Mouse (Mus musculus): ENCODE data around the gene Prkg2. TPM values are rescaled to one million over a fixed set of nuclear protein-coding genes. Genes with fewer than 3 reads are reported as not detected.

The Prkg2 gene
- polyA plus RNA-seq, 1 experiment from 2014 or later: 4.1 TPM

DNA sequence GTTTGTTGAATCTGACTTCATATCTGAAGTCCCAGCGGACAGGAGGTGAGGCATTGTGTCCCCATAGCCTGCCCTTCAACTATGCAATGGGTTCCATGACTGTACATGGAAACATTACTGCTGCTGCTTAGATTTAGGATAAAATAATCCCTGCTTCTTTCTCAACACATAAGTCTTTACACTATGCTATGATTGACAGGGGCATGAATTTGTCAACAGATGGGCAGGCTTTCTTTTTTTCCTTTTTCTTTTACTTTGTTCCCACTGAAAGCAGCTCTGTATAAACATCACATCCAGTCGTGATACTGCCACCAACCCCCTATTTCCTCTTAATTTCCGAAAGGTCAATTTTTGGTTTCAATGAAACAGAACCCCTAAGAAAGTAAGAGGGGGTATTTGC is 50.0 kb downstream of the Prkg2 start:
- DNase-seq (ENCODE audit: low spot score) (no peak), ATAC-seq (replicated peaks; ENCODE audit: low FRiP score) (no peak)
- no peak overlapping the region for H3K9ac ChIP-seq (ENCODE audit: low read length)
- H3K4me3 ChIP-seq (ENCODE audit: low read depth, low read length): no peak overlapping the region
- H3K27me3 ChIP-seq (ENCODE audit: control insufficient read depth, insufficient read depth, low read length): no peaks in the 10 kb centered on the region
- H3K9me3 ChIP-seq (ENCODE audit: control insufficient read depth, low read length): no peaks in the 10 kb centered on the region
- WGBS: 40% methylated on average over 3 of the region's 3 CpGs
- peaks cover 8% of the 10 kb centered on the region; the same call in 1 of the 2 replicates for H3K4me1 ChIP-seq (replicated peaks; ENCODE audit: control insufficient read depth, insufficient read depth, low read length)
- H3K36me3 ChIP-seq (ENCODE audit: control insufficient read depth, insufficient read depth, low read length): no peaks in the 10 kb centered on the region
- peak overlapping the region; percentile 66 for H3K27ac ChIP-seq (ENCODE audit: low read depth, low read length)
- H3K4me2 ChIP-seq (ENCODE audit: low read depth, low read length, severe bottlenecking): no peak overlapping the region

GRCm38 (mm10) chr5:98986459-98986858 is 50.7 kb downstream of the Prkg2 start:
- Histone ChIP-seq H3K4me3 (ENCODE audit: low read depth, low read length) (no peak overlapping the region), H3K9me3 (ENCODE audit: control insufficient read depth, low read length) (no peaks in the 10 kb centered on the region), H3K36me3 (ENCODE audit: control insufficient read depth, insufficient read depth, low read length) (no peaks in the 10 kb centered on the region), H3K4me2 (ENCODE audit: low read depth, low read length, severe bottlenecking) (no peak overlapping the region), H3K4me1 (replicated peaks; ENCODE audit: control insufficient read depth, insufficient read depth, low read length) (peaks cover 8% of the 10 kb centered on the region; the same call in 1 of the 2 replicates), H3K27me3 (ENCODE audit: control insufficient read depth, insufficient read depth, low read length) (no peaks in the 10 kb centered on the region), H3K27ac (ENCODE audit: low read depth, low read length) (peak overlapping the region; percentile 79), H3K9ac (ENCODE audit: low read length) (no peak overlapping the region)
- ATAC-seq (replicated peaks; ENCODE audit: low FRiP score) (peak; percentile 78), DNase-seq (ENCODE audit: low spot score) (peak; percentile 66)
- 7% methylated on average over 4 of the region's 4 CpGs for WGBS

- peak; percentile 35 for ATAC-seq (replicated peaks; ENCODE audit: low FRiP score)
- peak overlapping the region; percentile 79 for H3K27ac ChIP-seq (ENCODE audit: low read depth, low read length)
Measured at GRCm38 (mm10) chr5:98986011-98986410, 51.1 kb downstream of the Prkg2 start.

GRCm38 (mm10) chr5:98985077-98985476 is 52.1 kb downstream of the Prkg2 start:
- Histone ChIP-seq H3K4me2 (ENCODE audit: low read depth, low read length, severe bottlenecking) (no peak overlapping the region), H3K4me1 (replicated peaks; ENCODE audit: control insufficient read depth, insufficient read depth, low read length) (peaks cover 7% of the 10 kb centered on the region; the same call in 1 of the 2 replicates), H3K36me3 (ENCODE audit: control insufficient read depth, insufficient read depth, low read length) (no peaks in the 10 kb centered on the region), H3K9me3 (ENCODE audit: control insufficient read depth, low read length) (no peaks in the 10 kb centered on the region), H3K27me3 (ENCODE audit: control insufficient read depth, insufficient read depth, low read length) (no peaks in the 10 kb centered on the region), H3K27ac (ENCODE audit: low read depth, low read length) (peak overlapping the region; percentile 79; the same call in 1 of the 2 replicates), H3K4me3 (ENCODE audit: low read depth, low read length) (no peak overlapping the region), H3K9ac (ENCODE audit: low read length) (no peak overlapping the region)
- ATAC-seq (replicated peaks; ENCODE audit: low FRiP score) (no peak), DNase-seq (ENCODE audit: low spot score) (no peak)
- WGBS: 84% methylated on average over 3 of the region's 3 CpGs

More at GRCm38 (mm10) chr5:98986011-98986410, 51.1 kb downstream of the Prkg2 start:
- Histone ChIP-seq H3K4me3 (ENCODE audit: low read depth, low read length) (no peak overlapping the region), H3K36me3 (ENCODE audit: control insufficient read depth, insufficient read depth, low read length) (no peaks in the 10 kb centered on the region), H3K9me3 (ENCODE audit: control insufficient read depth, low read length) (no peaks in the 10 kb centered on the region), H3K4me2 (ENCODE audit: low read depth, low read length, severe bottlenecking) (no peak overlapping the region), H3K27me3 (ENCODE audit: control insufficient read depth, insufficient read depth, low read length) (no peaks in the 10 kb centered on the region), H3K4me1 (replicated peaks; ENCODE audit: control insufficient read depth, insufficient read depth, low read length) (peaks cover 8% of the 10 kb centered on the region; the same call in 1 of the 2 replicates), H3K9ac (ENCODE audit: low read length) (0 out of 2 replicates have a peak overlapping the region, but pooled peaks have one; percentile 0)
- WGBS: 7% methylated on average over 4 of the region's 4 CpGs
- peak; percentile 77 for DNase-seq (ENCODE audit: low spot score)

GRCm38 (mm10) chr5:98981304-98981703 is 55.8 kb downstream of the Prkg2 start:
- no peaks in the 10 kb centered on the region for H3K9me3 ChIP-seq (ENCODE audit: control insufficient read depth, low read length)
- peaks cover 2% of the 10 kb centered on the region; the same call in 1 of the 2 replicates for H3K4me1 ChIP-seq (replicated peaks; ENCODE audit: control insufficient read depth, insufficient read depth, low read length)
- H3K27ac ChIP-seq (ENCODE audit: low read depth, low read length): no peak overlapping the region
- ATAC-seq (replicated peaks; ENCODE audit: low FRiP score) (no peak), DNase-seq (ENCODE audit: low spot score) (no peak)
- H3K36me3 ChIP-seq (ENCODE audit: control insufficient read depth, insufficient read depth, low read length): no peaks in the 10 kb centered on the region
- H3K27me3 ChIP-seq (ENCODE audit: control insufficient read depth, insufficient read depth, low read length): no peaks in the 10 kb centered on the region
- 94% methylated on average over 7 of the region's 7 CpGs for WGBS
- H3K4me3 ChIP-seq (ENCODE audit: low read depth, low read length): no peak overlapping the region
- H3K4me2 ChIP-seq (ENCODE audit: low read depth, low read length, severe bottlenecking): no peak overlapping the region
- no peak overlapping the region for H3K9ac ChIP-seq (ENCODE audit: low read length)

GRCm38 (mm10) chr5:98978316-98978715 is 58.8 kb downstream of the Prkg2 start:
- no peaks in the 10 kb centered on the region for H3K27me3 ChIP-seq (ENCODE audit: control insufficient read depth, insufficient read depth, low read length)
- no peak overlapping the region for H3K4me3 ChIP-seq (ENCODE audit: low read depth, low read length)
- H3K9ac ChIP-seq (ENCODE audit: low read length): no peak overlapping the region
- ATAC-seq (replicated peaks; ENCODE audit: low FRiP score): no peak
- H3K36me3 ChIP-seq (ENCODE audit: control insufficient read depth, insufficient read depth, low read length): no peaks in the 10 kb centered on the region
- no peaks in the 10 kb centered on the region for H3K4me1 ChIP-seq (replicated peaks; ENCODE audit: control insufficient read depth, insufficient read depth, low read length)
- no peak overlapping the region for H3K4me2 ChIP-seq (ENCODE audit: low read depth, low read length, severe bottlenecking)
- WGBS: 86% methylated on average over 6 of the region's 6 CpGs
- H3K27ac ChIP-seq (ENCODE audit: low read depth, low read length): no peak overlapping the region
- H3K9me3 ChIP-seq (ENCODE audit: control insufficient read depth, low read length): no peaks in the 10 kb centered on the region
- DNase-seq (ENCODE audit: low spot score): no peak

DNA sequence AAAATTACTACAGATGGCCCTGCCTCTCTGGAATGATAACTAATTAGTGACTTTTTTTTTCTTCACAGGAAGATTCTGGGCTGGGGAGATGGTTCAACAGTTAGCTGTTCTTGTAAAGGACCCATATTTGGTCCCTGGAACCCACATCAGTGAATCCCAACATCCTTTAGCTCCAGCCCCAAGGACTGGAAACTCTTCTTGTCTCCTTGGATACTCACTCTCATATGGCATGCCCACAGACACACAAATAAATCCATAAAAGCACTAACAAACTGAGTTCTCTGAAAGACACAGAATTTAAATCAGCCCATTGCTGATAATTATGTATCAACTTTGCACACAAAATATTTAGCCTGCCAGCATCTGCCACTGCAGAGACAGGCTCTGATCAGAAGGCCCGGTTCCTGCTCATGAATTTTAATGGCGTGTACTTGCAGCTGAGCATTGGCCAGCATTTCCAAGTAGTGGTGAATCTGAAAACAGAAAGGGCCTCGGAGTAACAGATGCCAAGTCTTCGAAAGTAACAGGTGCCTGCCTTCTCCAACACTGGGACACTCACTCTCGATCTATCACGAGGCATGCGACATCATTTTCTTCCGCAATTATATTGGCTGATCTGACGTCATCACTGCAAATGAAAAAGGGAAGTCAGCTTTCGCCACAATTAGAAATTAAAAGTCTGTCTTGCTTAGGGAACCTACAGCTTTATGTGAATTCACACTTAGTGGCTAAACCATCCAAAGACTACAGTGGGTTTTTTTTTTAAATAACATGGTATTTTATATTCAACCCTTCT is 61.1 kb downstream of the Prkg2 start:
- Histone ChIP-seq H3K27ac (ENCODE audit: low read depth, low read length) (no peak overlapping the region), H3K4me1 (replicated peaks; ENCODE audit: control insufficient read depth, insufficient read depth, low read length) (no peaks in the 10 kb centered on the region), H3K36me3 (ENCODE audit: control insufficient read depth, insufficient read depth, low read length) (no peaks in the 10 kb centered on the region), H3K4me3 (ENCODE audit: low read depth, low read length) (no peak overlapping the region), H3K4me2 (ENCODE audit: low read depth, low read length, severe bottlenecking) (no peak overlapping the region), H3K9me3 (ENCODE audit: control insufficient read depth, low read length) (no peaks in the 10 kb centered on the region), H3K27me3 (ENCODE audit: control insufficient read depth, insufficient read depth, low read length) (no peaks in the 10 kb centered on the region), H3K9ac (ENCODE audit: low read length) (no peak overlapping the region)
- DNase-seq (ENCODE audit: low spot score): no peak
- 0 out of 2 replicates have a peak, but pooled peaks have one; percentile 36 for ATAC-seq (replicated peaks; ENCODE audit: low FRiP score)
- 82% methylated on average over 10 of the region's 10 CpGs for WGBS

DNA sequence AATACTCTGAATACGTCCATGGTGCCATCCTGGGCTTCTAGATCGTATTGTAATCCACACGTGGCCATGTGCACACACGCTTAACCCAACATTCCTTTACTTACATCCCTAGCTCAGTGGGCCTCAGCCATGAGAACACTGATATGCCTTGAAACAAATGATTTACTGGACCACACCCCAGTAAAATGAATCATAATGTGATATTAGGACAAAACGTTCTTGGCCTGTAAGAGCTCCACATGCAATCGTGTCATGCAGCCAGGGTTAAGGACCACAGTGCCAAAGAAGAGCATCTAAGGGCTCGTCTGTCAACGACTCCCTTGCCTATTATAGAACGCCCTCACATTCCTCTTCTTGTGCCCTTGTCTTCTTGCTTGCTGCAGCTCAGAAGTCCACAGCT is 70.5 kb downstream of the Prkg2 start:
- no peak overlapping the region for H3K27ac ChIP-seq (ENCODE audit: low read depth, low read length)
- no peak overlapping the region for H3K4me3 ChIP-seq (ENCODE audit: low read depth, low read length)
- no peaks in the 10 kb centered on the region for H3K9me3 ChIP-seq (ENCODE audit: control insufficient read depth, low read length)
- no peak overlapping the region for H3K4me2 ChIP-seq (ENCODE audit: low read depth, low read length, severe bottlenecking)
- DNase-seq (ENCODE audit: low spot score): no peak
- H3K36me3 ChIP-seq (ENCODE audit: control insufficient read depth, insufficient read depth, low read length): no peaks in the 10 kb centered on the region
- WGBS: 91% methylated on average over 9 of the region's 9 CpGs
- H3K4me1 ChIP-seq (replicated peaks; ENCODE audit: control insufficient read depth, insufficient read depth, low read length): no peaks in the 10 kb centered on the region
- no peak overlapping the region for H3K9ac ChIP-seq (ENCODE audit: low read length)
- H3K27me3 ChIP-seq (ENCODE audit: control insufficient read depth, insufficient read depth, low read length): no peaks in the 10 kb centered on the region
- no peak for ATAC-seq (replicated peaks; ENCODE audit: low FRiP score)

DNA sequence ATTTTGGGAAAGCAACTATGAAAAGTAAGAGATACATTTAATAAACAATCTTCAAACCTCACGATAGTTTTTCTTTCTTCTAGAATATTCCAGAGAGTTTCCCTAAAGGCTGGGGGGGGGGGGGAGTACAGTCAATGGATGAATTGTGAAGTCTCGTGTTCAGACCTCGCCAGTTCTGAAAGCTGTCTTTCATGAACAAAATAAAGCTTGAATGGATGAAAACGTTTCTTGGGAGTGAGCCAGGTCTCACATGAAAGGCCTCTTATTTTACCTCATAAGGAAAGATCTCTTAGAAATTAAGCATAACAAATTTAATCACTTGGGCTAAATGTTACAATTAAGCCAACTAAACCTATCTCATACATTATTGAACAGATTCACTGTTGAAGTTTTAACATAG is 72.0 kb downstream of the Prkg2 start:
- Histone ChIP-seq H3K9ac (ENCODE audit: low read length) (no peak overlapping the region), H3K36me3 (ENCODE audit: control insufficient read depth, insufficient read depth, low read length) (no peaks in the 10 kb centered on the region), H3K4me2 (ENCODE audit: low read depth, low read length, severe bottlenecking) (no peak overlapping the region), H3K27me3 (ENCODE audit: control insufficient read depth, insufficient read depth, low read length) (no peaks in the 10 kb centered on the region), H3K4me3 (ENCODE audit: low read depth, low read length) (no peak overlapping the region), H3K9me3 (ENCODE audit: control insufficient read depth, low read length) (no peaks in the 10 kb centered on the region), H3K4me1 (replicated peaks; ENCODE audit: control insufficient read depth, insufficient read depth, low read length) (no peaks in the 10 kb centered on the region), H3K27ac (ENCODE audit: low read depth, low read length) (no peak overlapping the region)
- 48% methylated on average over 4 of the region's 4 CpGs for WGBS
- DNase-seq (ENCODE audit: low spot score) (no peak), ATAC-seq (replicated peaks; ENCODE audit: low FRiP score) (no peak)
